Mouse (Mus musculus): ENCODE results near the gene Vps50.
A peak's percentile ranks its signal among the peaks of the same experiment; 100 is the strongest.
"Not testable (repeated sequence)": the region's sequence is repeated elsewhere in the genome, so short reads cannot be mapped to it uniquely, and the experiment has no call there.

Vps50 gene

DNA sequence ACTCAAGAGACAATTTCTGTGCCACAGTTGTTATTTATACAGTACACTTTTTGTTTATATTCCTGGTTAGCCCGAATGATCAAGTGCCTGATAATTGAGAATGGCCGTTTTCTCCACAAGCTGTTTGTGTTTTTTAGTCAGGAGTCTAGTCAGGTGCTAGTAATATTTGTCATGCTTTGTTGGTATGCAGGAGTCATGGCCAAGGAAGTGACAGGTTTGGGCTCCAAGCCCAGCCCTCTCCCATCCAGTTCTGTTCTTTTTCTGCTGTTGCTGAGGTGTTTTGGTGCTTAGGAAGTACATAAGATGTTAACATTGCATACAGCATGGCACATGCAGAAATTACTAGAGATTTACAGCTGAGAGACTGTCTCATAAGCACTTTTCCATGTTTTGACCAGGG is 41.3 kb downstream of the Vps50 start:
- no peak for DNase-seq

DNA sequence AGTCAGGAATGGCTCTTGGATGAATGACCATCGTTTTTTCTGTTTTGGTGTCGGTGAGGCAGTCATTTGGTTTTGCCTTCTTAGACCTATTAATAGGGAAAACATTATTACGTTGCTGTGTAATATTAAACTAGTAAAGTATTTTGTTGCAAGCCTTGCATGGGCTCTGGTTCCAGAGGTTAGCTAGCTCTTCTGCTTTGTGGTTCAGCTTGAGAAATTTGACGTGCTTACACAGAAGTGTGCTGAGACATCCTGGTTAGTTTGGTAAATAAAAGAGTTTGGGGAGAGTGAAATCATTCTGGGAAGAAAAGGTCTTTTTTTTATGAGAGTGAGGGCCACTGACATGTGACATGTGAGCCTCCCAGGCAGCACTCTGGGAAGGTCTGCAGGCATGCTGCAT is 45.7 kb downstream of the Vps50 start:
- peak; percentile 34 for DNase-seq

DNA sequence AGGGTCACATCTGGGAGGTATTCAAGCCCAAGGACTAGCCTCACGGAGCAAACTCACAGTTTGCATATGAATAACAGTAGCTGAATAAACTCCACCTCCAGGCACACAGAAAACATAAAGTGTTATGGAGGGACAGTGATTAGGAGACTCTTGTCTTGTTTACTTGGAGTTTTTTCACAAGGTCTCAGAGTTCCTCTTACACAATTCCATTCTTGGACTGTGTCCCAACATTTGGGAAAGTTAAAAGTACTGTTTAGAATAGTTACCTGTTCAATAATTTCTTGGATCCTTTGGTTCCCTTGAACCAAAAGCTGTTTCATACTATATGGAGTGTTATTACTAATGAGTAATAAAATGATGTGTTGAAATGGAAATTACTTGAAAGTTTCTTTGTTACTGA is 46.8 kb downstream of the Vps50 start:
- peak; percentile 21 for DNase-seq

DNA sequence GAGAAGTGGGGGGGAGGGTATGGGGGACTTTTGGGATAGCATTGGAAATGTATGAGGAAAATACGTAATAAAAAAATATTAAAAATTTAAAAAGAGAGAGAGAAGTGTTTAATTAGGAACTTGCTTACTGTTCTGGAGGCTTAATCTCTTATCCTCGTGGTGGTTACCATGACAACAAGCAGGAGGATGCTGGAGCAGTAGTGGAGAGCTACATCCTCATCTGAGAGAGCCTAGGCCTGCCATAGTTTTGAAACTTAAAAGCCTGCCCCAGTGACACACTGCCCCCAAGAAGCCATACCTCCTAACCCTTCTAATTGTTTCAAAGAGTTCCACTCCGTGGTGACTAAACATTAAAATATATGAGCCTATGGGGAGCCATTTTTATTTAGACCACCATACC is 50.8 kb downstream of the Vps50 start:
- DNase-seq: no peak

DNA sequence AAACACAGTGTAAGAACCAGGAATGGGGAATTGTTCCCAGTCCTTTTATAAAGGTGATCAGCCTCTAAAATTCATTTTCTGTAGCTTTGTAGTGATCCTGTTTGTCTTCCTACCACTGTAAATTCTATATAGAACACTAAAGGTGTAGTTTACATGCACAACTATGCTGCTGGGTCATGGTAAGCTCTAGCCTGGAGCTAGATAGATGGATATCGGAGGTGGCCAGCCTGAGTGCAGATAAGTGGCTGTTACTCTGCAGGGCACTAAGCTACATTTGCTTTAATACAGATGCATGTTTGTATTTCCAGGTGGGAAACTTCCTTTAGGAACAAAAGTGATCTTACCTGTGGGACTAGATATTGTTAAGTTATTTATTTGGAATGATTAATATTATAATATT is 51.8 kb downstream of the Vps50 start:
- DNase-seq: no peak

DNA sequence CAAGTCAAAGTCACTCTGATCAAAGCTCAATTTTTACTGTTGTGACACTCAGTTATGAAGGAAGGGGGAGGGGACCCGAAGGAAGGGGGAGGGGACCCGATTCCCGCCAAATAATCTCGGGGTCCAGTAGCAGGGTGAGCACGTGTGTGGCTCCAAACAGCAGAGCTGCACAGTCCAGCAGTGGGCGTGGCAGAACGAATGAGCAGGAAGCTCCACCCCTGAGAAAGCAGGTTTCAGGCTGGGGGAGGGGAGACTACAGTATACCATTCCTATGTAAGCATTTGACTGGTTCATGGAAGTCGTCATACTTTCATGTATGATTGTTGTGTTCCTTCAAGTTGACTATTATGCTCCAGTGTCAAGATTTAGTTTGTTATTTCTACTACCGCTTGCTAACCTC is 54.5 kb downstream of the Vps50 start:
- not testable (repeated sequence) for DNase-seq

DNA sequence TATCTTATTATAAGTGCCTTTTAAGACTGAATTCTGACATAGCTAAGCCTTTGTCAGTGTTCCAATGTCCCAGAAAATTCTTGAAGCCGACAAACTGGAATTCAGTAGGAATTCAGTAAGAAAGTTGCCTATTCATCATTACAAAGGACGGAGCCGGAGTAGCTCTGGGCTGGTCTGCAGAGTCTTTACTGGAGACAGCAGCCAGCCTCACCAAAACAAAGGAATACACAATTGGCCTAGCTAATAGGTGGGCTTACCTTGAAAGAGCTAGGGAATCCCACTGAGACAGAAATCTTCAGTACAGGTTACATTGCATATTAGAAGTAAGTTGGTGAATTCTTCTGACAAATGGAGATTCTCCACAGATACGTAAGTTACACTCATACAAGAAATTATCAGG is 59.0 kb downstream of the Vps50 start:
- no peak for DNase-seq

DNA sequence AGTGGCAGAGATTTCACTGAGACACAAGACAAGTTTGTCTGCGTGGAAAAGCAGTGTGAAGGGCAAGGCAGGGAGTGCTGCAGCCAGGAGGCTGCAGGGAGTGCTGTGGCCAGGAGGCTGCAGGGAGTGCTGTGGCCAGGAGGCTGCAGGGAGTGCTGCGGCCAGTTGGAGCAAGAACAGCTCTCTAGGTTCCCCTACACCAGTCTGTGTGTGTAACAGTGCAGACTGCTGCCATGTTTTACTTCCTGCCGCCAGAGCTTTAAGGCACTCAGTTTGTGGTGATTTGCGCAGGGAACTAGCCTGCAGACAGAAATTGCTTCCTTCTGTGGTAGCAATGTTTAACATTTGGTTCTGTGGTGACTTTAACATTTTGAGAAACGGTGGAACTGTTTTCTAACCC is 61.8 kb downstream of the Vps50 start:
- no peak for DNase-seq

DNA sequence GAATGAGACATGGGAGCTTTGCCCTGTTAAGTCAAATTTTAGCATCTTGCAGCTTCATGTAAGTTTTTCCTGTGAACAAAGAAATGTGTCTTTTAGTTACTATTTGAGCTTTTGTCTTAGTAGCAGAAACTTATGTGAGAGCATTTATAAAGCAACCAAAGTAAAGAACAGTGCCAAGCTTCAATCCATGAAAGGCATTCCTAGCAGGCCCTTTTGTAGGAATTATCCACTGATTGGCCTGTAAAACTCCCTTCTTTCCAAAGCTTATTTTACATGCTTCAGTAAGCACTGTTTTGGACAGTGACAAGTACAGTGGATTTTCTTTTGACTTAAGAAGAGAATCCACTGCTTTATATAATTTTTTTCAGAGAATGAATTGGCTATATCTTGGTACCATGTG is 64.1 kb downstream of the Vps50 start:
- DNase-seq: no peak

DNA sequence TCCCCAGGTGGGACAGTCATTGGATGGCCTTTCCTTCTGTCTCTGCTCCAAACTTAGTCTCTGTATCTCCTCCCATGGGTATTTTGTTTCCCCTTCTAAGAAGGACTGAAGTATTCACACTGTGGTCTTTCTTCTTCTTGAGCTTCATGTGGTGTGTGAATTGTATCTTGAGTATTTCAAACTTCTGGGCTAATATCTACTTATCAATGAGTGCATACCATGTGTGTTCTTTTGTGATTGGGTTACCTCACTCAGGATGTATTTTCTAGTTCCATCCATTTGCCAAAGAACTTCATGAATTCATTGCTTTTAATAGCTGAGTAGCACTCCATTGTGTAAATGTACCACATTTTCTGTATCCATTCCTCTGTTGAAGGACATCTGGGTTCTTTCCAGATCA is 65.9 kb downstream of the Vps50 start:
- not testable (repeated sequence) for DNase-seq

DNA sequence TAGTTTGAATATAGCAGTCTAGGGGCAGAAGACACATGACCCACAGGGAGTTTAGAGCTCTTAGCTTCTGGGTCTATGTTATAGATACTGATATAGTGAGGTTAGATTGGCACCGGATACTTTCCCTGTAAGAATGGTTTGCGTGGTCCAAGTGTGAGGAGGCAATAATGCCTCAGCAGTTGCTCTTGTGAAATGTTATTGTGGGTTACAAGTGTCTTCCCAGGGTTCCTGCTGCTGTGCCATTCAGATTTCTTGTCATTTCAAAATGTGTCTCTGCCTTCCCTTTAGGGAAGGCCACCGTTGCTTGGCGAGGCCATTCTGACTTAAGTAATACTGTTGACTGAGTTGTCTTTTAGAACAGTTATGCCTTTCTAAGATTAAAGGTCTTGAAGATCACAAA is 66.8 kb downstream of the Vps50 start:
- no peak for DNase-seq

DNA sequence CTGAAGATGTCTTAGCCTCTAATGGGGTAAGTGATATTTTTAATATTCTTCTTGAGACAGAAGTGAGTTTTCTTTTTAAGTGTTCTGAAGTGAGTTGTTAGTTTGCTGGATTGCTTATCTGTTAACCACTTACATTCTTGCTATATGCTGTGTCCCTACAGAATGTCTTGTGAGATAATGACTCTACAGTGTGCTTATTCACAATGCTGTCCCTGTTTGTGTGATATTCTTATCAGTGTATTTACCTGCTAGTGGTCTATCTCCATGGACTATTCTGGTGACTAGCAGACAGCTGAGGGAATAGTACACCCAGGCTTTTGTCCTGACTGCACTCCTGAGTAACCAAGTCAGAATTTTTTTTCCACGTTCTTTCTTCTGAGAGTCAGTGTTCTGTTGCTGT is 67.5 kb downstream of the Vps50 start:
- DNase-seq: no peak

DNA sequence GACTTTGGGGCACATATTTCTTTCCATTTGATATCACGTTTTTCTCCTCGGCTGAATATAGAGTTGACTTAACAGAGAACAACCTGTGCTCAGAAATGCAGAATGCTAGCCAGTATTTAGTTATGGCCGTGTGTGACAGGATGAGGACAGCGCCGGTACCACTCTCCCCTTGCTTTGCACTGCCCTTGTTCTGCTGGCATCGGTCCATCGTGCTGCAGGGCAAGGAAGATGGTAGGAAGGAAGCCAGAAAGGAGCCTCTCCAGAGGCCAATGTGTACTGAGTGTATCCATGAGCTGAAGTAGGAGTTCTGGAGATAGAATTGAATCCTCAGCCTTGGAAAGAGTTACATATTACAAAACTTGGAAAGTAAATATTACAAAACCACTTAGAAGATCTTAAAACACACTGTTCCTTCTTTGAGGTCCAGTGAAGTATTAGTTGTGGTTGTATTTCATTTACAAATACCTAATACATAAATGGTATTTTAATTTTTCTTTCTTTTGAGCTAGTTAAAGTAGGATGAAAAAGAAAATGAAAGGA is 69.0 kb downstream of the Vps50 start:
- DNase-seq: no peak

DNA sequence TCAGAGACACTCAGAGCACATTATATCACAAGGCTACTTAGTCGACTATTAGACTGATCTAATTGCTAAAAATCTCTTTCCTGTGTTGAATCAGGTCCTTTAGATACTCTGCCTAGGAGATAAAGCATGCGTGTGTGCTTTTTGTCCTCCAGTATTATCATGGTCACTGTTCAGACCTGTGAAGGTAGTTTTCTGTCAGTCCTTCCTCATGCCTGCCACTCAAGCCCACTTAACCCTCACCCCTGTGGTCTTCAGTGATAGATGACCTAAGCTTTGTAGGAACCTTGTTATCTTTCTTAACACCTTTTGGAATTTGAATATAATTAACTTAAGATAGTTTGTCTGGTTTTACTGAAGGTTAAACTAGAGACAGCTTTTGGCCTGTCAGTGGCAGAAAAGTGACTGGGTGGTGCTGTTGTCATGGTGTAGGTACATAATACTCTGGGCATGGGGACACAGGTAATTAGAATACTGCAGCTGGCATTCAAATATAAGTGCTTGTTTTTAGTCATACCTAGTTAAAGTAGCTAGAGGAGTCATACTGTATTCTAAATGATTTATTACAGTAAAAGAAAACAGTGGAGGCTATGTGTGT is 74.1 kb downstream of the Vps50 start:
- DNase-seq: no peak

DNA sequence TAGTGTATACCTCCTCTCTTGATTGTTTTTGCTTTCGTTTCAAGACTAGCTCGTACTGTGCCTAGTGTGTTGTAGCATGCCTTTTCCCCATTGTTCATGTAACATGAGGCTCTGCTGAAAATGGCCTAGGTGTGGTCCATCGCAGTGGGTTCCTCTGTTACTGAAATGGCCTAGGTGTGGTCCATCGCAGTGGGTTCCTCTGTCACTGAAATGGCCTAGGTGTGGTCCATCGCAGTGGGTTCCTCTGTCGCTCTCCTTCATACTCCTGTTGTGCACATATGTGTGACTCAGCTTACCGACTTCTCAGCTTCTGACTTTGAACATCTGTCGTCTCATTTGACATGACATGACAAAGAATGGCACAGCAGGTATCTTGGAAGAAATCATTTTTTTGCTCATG is 75.6 kb downstream of the Vps50 start:
- DNase-seq: no peak

DNA sequence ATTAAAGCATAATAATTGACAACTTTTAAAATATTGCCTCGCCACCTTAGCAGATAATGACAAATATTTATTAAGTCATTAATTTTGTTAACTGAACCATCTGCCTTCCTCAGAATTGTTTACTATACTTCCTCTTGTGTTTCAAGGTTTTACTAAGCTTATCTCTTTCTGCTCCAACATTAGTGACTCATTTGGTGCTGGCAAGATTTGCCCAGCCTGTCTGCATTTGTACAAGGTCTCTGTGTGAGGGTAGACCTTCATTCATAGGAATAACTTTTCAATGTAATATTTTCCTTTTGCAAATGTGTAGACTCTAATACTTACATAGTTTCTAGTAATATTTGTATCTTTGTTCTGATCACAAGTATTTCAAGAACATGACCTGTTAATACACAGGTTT is 87.2 kb downstream of the Vps50 start:
- no peak for DNase-seq

DNA sequence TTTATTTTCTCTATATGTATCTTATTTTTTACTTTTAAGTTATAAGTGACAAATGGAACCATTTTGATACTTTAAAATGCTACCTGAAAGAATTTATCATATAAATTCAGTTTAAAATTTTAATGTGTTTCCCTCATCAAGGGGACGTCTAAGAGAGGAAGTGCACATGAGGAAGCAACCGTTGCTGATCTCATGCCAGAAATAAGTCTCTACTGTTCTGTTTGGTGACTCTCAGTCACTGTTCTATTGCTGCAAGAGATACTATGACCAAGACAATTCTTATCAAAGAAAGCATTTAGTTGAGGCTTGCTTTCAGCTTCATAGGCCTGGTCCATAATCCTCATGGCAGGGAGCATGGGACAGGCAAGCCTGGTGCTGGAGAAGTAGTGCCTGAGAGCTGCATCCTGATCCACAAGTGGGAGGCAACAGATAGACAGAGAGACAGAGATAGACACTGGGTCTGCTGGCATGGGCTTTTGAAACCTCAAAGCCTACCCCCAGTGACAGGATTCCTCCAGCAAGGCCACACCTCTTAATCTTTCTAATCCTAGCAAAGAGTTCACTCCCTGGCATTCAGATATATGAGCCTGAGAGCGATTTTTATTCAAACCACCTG is 92.2 kb downstream of the Vps50 start:
- DNase-seq: no peak

DNA sequence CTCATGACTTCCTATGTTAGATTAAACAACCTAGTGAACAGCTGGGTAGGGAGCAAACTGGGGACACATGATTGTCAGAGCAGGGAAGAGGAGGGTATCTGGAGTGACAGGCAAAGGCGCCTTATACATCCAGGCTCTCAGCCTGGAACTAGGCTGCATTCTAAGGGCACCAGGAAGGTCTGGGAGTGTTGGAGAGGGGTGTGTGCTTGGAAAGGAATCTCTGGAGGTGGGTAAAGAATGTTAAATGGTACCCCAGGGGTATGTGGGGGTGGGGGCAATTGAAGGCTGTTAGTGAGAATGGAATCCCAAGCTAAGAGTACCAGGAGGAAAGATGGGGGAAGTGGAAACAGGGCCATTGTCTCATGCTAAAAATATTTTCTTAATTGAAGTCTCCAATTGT is 96.1 kb downstream of the Vps50 start:
- DNase-seq: no peak

DNA sequence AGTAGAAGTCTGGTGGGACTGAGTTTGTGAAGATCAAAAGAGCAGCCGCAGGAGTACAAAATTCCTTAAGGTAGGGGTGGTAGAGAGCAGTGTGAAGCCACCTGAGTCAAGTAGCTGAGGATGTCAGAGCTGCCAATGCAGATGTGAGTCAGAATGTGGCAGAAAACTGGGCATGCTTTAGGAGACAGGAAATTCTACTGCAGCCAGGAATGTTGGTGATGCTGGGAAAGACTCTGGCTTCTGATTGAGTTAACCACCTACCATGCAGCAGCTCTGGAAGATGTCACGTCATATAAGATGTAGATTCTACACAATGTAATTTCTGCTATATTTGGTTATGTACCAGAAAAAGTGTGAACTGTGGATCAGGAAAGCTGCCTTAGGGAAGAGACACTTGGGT is 114.6 kb downstream of the Vps50 start:
- DNase-seq: no peak

DNA sequence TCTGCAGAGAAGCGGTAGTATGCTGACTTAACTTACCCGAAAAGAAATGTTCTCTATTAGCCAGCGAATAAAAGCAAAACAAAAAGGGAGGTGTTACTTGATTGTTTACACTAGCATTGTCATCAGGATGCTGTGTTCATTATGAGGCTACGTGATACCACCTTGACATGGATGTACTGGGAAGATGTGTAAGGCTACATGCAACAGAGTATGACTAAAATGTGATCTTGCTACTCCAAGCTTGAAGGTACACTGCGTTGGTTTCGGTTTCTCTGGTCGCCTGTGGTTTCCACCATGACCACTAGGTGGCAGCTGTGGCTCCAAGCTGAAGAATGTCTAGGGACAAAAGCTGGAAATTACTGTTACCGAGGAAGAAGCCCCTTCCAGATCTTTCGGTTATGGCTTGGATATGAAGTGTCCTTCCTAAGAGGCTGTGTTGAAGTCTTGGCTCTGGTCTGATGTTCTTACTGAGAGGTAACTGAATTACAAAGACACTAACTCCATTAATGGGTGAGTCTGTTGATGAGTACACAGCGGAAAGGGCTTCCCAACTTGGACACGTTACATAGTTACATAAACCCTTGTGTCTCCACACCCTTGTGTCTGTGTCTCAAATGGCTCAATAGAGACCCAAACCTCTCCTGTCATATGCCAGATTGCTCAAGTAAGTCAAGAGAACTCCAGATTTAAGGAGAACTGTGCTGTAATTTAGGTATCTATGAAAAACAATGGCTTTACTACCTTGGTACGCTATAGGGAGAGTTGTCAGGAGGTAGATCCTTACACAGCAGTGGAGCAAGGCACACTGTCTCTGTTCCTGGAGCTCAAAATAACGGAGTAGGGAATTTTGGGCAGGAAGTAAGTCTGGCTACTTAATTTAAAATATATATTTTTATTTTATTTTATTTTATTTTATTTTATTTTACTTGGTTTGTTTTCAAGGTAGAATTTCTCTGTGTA is 122.5 kb downstream of the Vps50 start:
- peak; percentile 54 for DNase-seq

All from kidney, adult 9 months (tissue).